Mouse (Mus musculus) forebrain, postnatal 0 days (tissue): ENCODE results near the gene Tbc1d14. TPM values are rescaled to one million over a fixed set of nuclear protein-coding genes. Genes with fewer than 3 reads are reported as not detected.

Experiments used
- ATAC-seq: fragments of 200-750 bp; cut with Nextera tagmentation; 2 replicates; pipeline ENCODE4 v1.8.0; 2017; ENCODE audit warnings: mild to moderate bottlenecking, moderate library complexity
- DNase-seq: peaks from one replicate; pipeline ENCODE4 v3.0.0-alpha.2; 2015
- H3K27ac ChIP-seq: fragments of 300-500 bp; sonication (generic); 2 replicates; pipeline ENCODE4 v1.5.1; 2014; ENCODE audit warnings: low read depth, mild to moderate bottlenecking, antibody characterized with exemption, low read length, moderate library complexity, mixed read lengths
- H3K27me3 ChIP-seq: fragments of 300-500 bp; sonication (generic); 2 replicates; pipeline ENCODE4 v1.6.1; 2014; ENCODE audit warnings: mild to moderate bottlenecking, low read length, mixed read lengths; ENCODE audit not compliant: insufficient read depth
- H3K36me3 ChIP-seq: fragments of 300-500 bp; sonication (generic); 2 replicates; pipeline ENCODE4 v1.6.1; 2014; ENCODE audit warnings: mild to moderate bottlenecking, moderate library complexity; ENCODE audit not compliant: insufficient read depth
- H3K4me1 ChIP-seq: fragments of 300-500 bp; sonication (generic); 2 replicates; pipeline ENCODE4 v1.6.1; 2014; ENCODE audit warnings: antibody characterized with exemption; ENCODE audit not compliant: insufficient read depth
- H3K4me2 ChIP-seq: fragments of 300-500 bp; sonication (generic); 2 replicates; pipeline ENCODE4 v1.6.1; 2014; ENCODE audit warnings: low read depth, mild to moderate bottlenecking, moderate library complexity
- H3K4me3 ChIP-seq: fragments of 300-500 bp; sonication (generic); 2 replicates; pipeline ENCODE4 v1.5.1; 2014; ENCODE audit warnings: low read depth, low read length, mixed read lengths
- H3K9ac ChIP-seq: fragments of 300-500 bp; sonication (generic); 2 replicates; pipeline ENCODE4 v1.6.1; 2014; ENCODE audit warnings: mild to moderate bottlenecking
- H3K9me3 ChIP-seq: fragments of 300-500 bp; sonication (generic); 2 replicates; pipeline ENCODE4 v1.6.1; 2016; ENCODE audit warnings: low read length
- CTCF ChIP-seq: sonication (generic); IDR thresholded peaks from 2 replicates; pipeline ENCODE4 v1.5.1; 2016; ENCODE audit warnings: antibody characterized with exemption, control low read depth, low read depth
- WGBS: fragments of 180-500 bp; shearing (Covaris S2); extraction: QIAGEN DNeasy Blood & Tissue Kit; methylation state at CpG from one replicate; pipeline ENCODE4 v1.1.7; 2014; 5-methylcytosine and 5-hydroxymethylcytosine counted together
- polyA plus RNA-seq: library from polyadenylated mRNA; unstranded; fragments of >200 nt; fragmentation: Nextera tagmentation; extraction: Ambion mirVana; gene quantifications from 2 replicates; pipeline ENCODE4 v1.2.1, GENCODE M21; 2015
- total RNA-seq: library from RNA; depleted of rRNA; stranded (reverse); fragments of >200 nt; gene quantifications from 2 replicates; pipeline ENCODE4 v1.2.3, GENCODE M21; 2014

The Tbc1d14 gene
- total and polyA plus RNA-seq, 2 experiments from 2014 or later, result 29.0 to 74.1 TPM

GRCm38 (mm10) chr5:36526921-36527320 lies 66.2 kb downstream of the Tbc1d14 start:
- no peak for ATAC-seq
- TF ChIP-seq CTCF, result no peak
- DNase-seq, result no peak
- 79% methylated on average over 2 of the region's 2 CpGs for WGBS
- no peak overlapping the region for H3K27ac ChIP-seq
- H3K4me3 ChIP-seq, result no peak overlapping the region
- no peak overlapping the region for H3K9ac ChIP-seq
- no peaks in the 10 kb centered on the region for H3K9me3 ChIP-seq
- no peaks in the 10 kb centered on the region for H3K27me3 ChIP-seq
- peaks cover 16% of the 10 kb centered on the region for H3K4me1 ChIP-seq
- peaks cover 24% of the 10 kb centered on the region for H3K36me3 ChIP-seq
- H3K4me2 ChIP-seq, result no peak overlapping the region

GRCm38 (mm10) chr5:36526274-36526673 lies 66.8 kb downstream of the Tbc1d14 start:
- H3K4me2 ChIP-seq, result no peak overlapping the region
- DNase-seq, result peak; percentile 8
- H3K4me1 ChIP-seq, result peaks cover 16% of the 10 kb centered on the region
- no peak overlapping the region for H3K27ac ChIP-seq
- H3K9me3 ChIP-seq, result no peaks in the 10 kb centered on the region
- ATAC-seq, result no peak
- H3K27me3 ChIP-seq, result no peaks in the 10 kb centered on the region
- TF ChIP-seq CTCF, result peak; percentile 62
- H3K4me3 ChIP-seq, result no peak overlapping the region
- H3K36me3 ChIP-seq, result peaks cover 30% of the 10 kb centered on the region
- WGBS, result 84% methylated on average over 5 of the region's 5 CpGs
- H3K9ac ChIP-seq, result no peak overlapping the region

GRCm38 (mm10) chr5:36525216-36525615 lies 67.9 kb downstream of the Tbc1d14 start:
- Histone ChIP-seq H3K27me3 (no peaks in the 10 kb centered on the region), H3K27ac (no peak overlapping the region), H3K4me1 (peaks cover 16% of the 10 kb centered on the region), H3K4me3 (no peak overlapping the region), H3K9ac (no peak overlapping the region), H3K36me3 (peaks cover 38% of the 10 kb centered on the region), H3K4me2 (no peak overlapping the region), H3K9me3 (no peaks in the 10 kb centered on the region)
- DNase-seq (no peak), ATAC-seq (no peak)
- no peak for TF ChIP-seq CTCF
- WGBS, result 73% methylated on average over 2 of the region's 2 CpGs

GRCm38 (mm10) chr5:36523219-36523703 lies 69.8 kb downstream of the Tbc1d14 start:
- peaks cover 57% of the 10 kb centered on the region for H3K36me3 ChIP-seq
- H3K27me3 ChIP-seq, result no peaks in the 10 kb centered on the region
- no peak overlapping the region for H3K9ac ChIP-seq
- H3K4me2 ChIP-seq, result no peak overlapping the region
- WGBS, result 92% methylated on average over 5 of the region's 5 CpGs
- H3K9me3 ChIP-seq, result no peaks in the 10 kb centered on the region
- peaks cover 8% of the 10 kb centered on the region; the same call in 1 of the 2 replicates for H3K4me1 ChIP-seq
- TF ChIP-seq CTCF, result no peak
- no peak overlapping the region for H3K4me3 ChIP-seq
- ATAC-seq (no peak), DNase-seq (no peak)
- H3K27ac ChIP-seq, result no peak overlapping the region

- ATAC-seq (no peak), DNase-seq (no peak)
- Histone ChIP-seq H3K27ac (no peak overlapping the region), H3K4me1 (peaks cover 4% of the 10 kb centered on the region; the same call in 1 of the 2 replicates), H3K36me3 (peaks cover 62% of the 10 kb centered on the region), H3K4me3 (no peak overlapping the region), H3K27me3 (no peaks in the 10 kb centered on the region), H3K4me2 (no peak overlapping the region), H3K9me3 (no peaks in the 10 kb centered on the region), H3K9ac (no peak overlapping the region)
- no peak for TF ChIP-seq CTCF
- 55% methylated on average over 2 of the region's 2 CpGs for WGBS
These were observed 70.3 kb downstream of the Tbc1d14 start for GRCm38 (mm10) chr5:36522782-36523181.

GRCm38 (mm10) chr5:36519751-36520150 lies 73.3 kb downstream of the Tbc1d14 start:
- Histone ChIP-seq H3K4me1 (no peaks in the 10 kb centered on the region), H3K4me2 (no peak overlapping the region), H3K4me3 (no peak overlapping the region), H3K9ac (no peak overlapping the region), H3K27ac (no peak overlapping the region), H3K27me3 (no peaks in the 10 kb centered on the region), H3K36me3 (peaks cover 88% of the 10 kb centered on the region), H3K9me3 (no peaks in the 10 kb centered on the region)
- DNase-seq, result no peak
- no peak for ATAC-seq
- WGBS, result 68% methylated on average over 3 of the region's 3 CpGs
- TF ChIP-seq CTCF, result no peak

- TF ChIP-seq CTCF, result no peak
These were observed 75.5 kb downstream of the Tbc1d14 start for GRCm38 (mm10) chr5:36517596-36517995.

More at GRCm38 (mm10) chr5:36517596-36517995, 75.5 kb downstream of the Tbc1d14 start:
- Histone ChIP-seq H3K4me3 (no peak overlapping the region), H3K9me3 (no peaks in the 10 kb centered on the region), H3K27ac (no peak overlapping the region), H3K4me1 (no peaks in the 10 kb centered on the region), H3K27me3 (no peaks in the 10 kb centered on the region), H3K9ac (no peak overlapping the region), H3K4me2 (no peak overlapping the region), H3K36me3 (peaks cover 86% of the 10 kb centered on the region)
- DNase-seq, result no peak
- no peak for ATAC-seq
- 85% methylated on average over 3 of the region's 3 CpGs for WGBS
